Mouse (Mus musculus): ENCODE measurements around the gene Podxl2. TPM values are rescaled to one million over a fixed set of nuclear protein-coding genes. Genes with fewer than 3 reads are reported as not detected.
A peak's percentile ranks its signal among the peaks of the same experiment; 100 is the strongest.

The Podxl2 gene
- polyA plus RNA-seq, 1 experiment: 538 TPM

DNA sequence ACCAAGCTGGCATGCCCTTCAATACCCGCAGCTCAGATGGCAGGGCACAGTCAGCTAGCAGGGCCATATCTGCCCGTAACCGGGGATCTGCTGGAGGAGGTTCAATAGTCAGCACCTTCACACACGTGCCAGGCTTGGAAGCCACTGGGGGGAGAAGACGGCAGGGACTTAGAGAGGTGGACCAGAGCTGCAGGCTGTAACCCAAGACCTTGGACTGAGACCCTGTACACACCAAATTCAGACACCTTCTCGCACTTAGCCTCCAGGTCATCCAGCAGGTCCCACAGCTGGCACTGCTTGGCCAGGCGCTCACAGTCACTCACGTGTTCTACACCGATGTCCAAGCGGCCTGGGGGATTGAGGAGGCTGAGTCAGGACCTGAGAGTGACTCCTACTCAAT is 36.2 kb downstream of the Podxl2 start:
- H3K27me3 ChIP-seq (ENCODE audit: control insufficient read depth, insufficient read depth, low read length): no peaks in the 10 kb centered on the region
- peaks cover 60% of the 10 kb centered on the region for H3K4me1 ChIP-seq (ENCODE audit: control insufficient read depth, insufficient read depth, low read length)
- no peak overlapping the region for H3K4me3 ChIP-seq (replicated peaks; ENCODE audit: insufficient read depth, low read depth, low read length)
- TF ChIP-seq POLR2A (IDR thresholded peaks at IDR 0.05; ENCODE audit: borderline replicate concordance, insufficient read depth, low read length) (no peak), CTCF (IDR thresholded peaks at IDR 0.05; ENCODE audit: borderline replicate concordance, insufficient read depth, low read depth, low read length) (no peak)
- no peak for DNase-seq
- 0 out of 2 replicates have a peak overlapping the region, but pooled peaks have one; percentile 6 for H3K27ac ChIP-seq (ENCODE audit: insufficient read depth, low read length)
- 66% methylated on average over 10 of the region's 10 CpGs for WGBS

- Histone ChIP-seq H3K4me1 (ENCODE audit: control insufficient read depth, insufficient read depth, low read length) (peaks cover 63% of the 10 kb centered on the region), H3K4me3 (replicated peaks; ENCODE audit: insufficient read depth, low read depth, low read length) (no peak overlapping the region), H3K27ac (ENCODE audit: insufficient read depth, low read length) (no peak overlapping the region), H3K27me3 (ENCODE audit: control insufficient read depth, insufficient read depth, low read length) (no peaks in the 10 kb centered on the region)
- TF ChIP-seq POLR2A (IDR thresholded peaks at IDR 0.05; ENCODE audit: borderline replicate concordance, insufficient read depth, low read length): no peak
- no peak for TF ChIP-seq CTCF (IDR thresholded peaks at IDR 0.05; ENCODE audit: borderline replicate concordance, insufficient read depth, low read depth, low read length)
- no peak for DNase-seq
- 77% methylated on average over 12 of the region's 12 CpGs for WGBS
Observed at GRCm38 (mm10) chr6:88837999-88838398, 36.8 kb downstream of the Podxl2 start.

GRCm38 (mm10) chr6:88836178-88836819 is 38.5 kb downstream of the Podxl2 start:
- Histone ChIP-seq H3K4me3 (replicated peaks; ENCODE audit: insufficient read depth, low read depth, low read length) (no peak overlapping the region), H3K27ac (ENCODE audit: insufficient read depth, low read length) (no peak overlapping the region), H3K27me3 (ENCODE audit: control insufficient read depth, insufficient read depth, low read length) (no peaks in the 10 kb centered on the region), H3K4me1 (ENCODE audit: control insufficient read depth, insufficient read depth, low read length) (peaks cover 64% of the 10 kb centered on the region)
- WGBS: 39% methylated on average over 28 of the region's 28 CpGs
- TF ChIP-seq CTCF (IDR thresholded peaks at IDR 0.05; ENCODE audit: borderline replicate concordance, insufficient read depth, low read depth, low read length) (no peak), POLR2A (IDR thresholded peaks at IDR 0.05; ENCODE audit: borderline replicate concordance, insufficient read depth, low read length) (no peak)
- DNase-seq: no peak

- Histone ChIP-seq H3K4me1 (ENCODE audit: control insufficient read depth, insufficient read depth, low read length) (peaks cover 61% of the 10 kb centered on the region), H3K27me3 (ENCODE audit: control insufficient read depth, insufficient read depth, low read length) (no peaks in the 10 kb centered on the region), H3K27ac (ENCODE audit: insufficient read depth, low read length) (no peak overlapping the region), H3K4me3 (replicated peaks; ENCODE audit: insufficient read depth, low read depth, low read length) (no peak overlapping the region)
- DNase-seq: no peak
- 25% methylated on average over 5 of the region's 5 CpGs for WGBS
- no peak for TF ChIP-seq CTCF (IDR thresholded peaks at IDR 0.05; ENCODE audit: borderline replicate concordance, insufficient read depth, low read depth, low read length)
- no peak for TF ChIP-seq POLR2A (IDR thresholded peaks at IDR 0.05; ENCODE audit: borderline replicate concordance, insufficient read depth, low read length)
Observed at GRCm38 (mm10) chr6:88835047-88835446, 39.8 kb downstream of the Podxl2 start.

DNA sequence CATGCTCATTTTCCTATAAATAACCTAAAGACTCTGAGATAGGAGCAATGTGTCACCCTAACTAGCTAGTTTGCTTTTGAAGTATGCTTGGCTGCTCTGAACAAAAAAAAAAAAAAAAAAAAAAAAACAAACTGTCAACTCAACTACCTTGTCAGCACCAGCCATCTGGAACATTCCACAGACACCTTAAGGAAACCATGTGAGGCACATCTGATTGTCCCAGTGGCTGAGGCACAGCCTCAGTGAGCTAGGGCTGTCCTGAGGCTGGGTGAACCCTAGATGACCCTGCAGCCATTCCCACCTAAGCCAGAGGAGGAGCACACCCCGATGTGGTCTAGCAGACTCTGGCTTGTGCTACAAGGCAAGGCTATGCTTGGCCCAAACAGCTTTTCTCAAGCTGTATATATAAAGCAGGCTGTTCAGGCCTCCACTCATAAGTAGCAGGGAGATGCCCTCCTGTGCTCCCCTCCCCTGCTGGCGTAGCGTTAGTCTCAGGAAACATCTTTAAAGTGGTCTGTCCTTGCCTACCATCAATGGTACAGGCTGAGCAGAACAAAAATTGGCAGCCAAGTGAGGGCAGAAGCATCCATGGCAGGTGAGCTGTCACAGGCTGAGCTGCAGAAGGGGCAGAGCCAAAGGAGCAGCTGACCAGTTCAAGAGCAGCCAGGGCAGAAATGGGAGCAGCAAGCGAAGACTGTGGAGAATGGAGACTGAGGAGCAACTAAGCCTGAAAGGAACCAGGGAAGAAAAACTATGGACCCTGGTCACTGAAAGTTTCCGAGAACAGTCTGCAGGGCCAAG is 41.3 kb downstream of the Podxl2 start:
- Histone ChIP-seq H3K27me3 (ENCODE audit: control insufficient read depth, insufficient read depth, low read length) (no peaks in the 10 kb centered on the region), H3K4me1 (ENCODE audit: control insufficient read depth, insufficient read depth, low read length) (peaks cover 46% of the 10 kb centered on the region), H3K4me3 (replicated peaks; ENCODE audit: insufficient read depth, low read depth, low read length) (no peak overlapping the region), H3K27ac (ENCODE audit: insufficient read depth, low read length) (no peak overlapping the region)
- no peak for DNase-seq
- TF ChIP-seq POLR2A (IDR thresholded peaks at IDR 0.05; ENCODE audit: borderline replicate concordance, insufficient read depth, low read length) (no peak), CTCF (IDR thresholded peaks at IDR 0.05; ENCODE audit: borderline replicate concordance, insufficient read depth, low read depth, low read length) (no peak)
- WGBS: 64% methylated on average over 5 of the region's 5 CpGs

GRCm38 (mm10) chr6:88832663-88833062 is 42.2 kb downstream of the Podxl2 start:
- TF ChIP-seq CTCF (IDR thresholded peaks at IDR 0.05; ENCODE audit: borderline replicate concordance, insufficient read depth, low read depth, low read length) (no peak), POLR2A (IDR thresholded peaks at IDR 0.05; ENCODE audit: borderline replicate concordance, insufficient read depth, low read length) (no peak)
- no peaks in the 10 kb centered on the region for H3K27me3 ChIP-seq (ENCODE audit: control insufficient read depth, insufficient read depth, low read length)
- no peak overlapping the region for H3K27ac ChIP-seq (ENCODE audit: insufficient read depth, low read length)
- DNase-seq: no peak
- H3K4me3 ChIP-seq (replicated peaks; ENCODE audit: insufficient read depth, low read depth, low read length): no peak overlapping the region
- peaks cover 48% of the 10 kb centered on the region for H3K4me1 ChIP-seq (ENCODE audit: control insufficient read depth, insufficient read depth, low read length)
- WGBS: 73% methylated on average over 5 of the region's 5 CpGs

- peak; percentile 78 to 79 for DNase-seq
- WGBS: 26% methylated on average over 8 of the region's 8 CpGs
- Histone ChIP-seq H3K27me3 (ENCODE audit: control insufficient read depth, insufficient read depth, low read length) (no peaks in the 10 kb centered on the region), H3K4me1 (ENCODE audit: control insufficient read depth, insufficient read depth, low read length) (peaks cover 57% of the 10 kb centered on the region), H3K4me3 (replicated peaks; ENCODE audit: insufficient read depth, low read depth, low read length) (no peak overlapping the region), H3K27ac (ENCODE audit: insufficient read depth, low read length) (no peak overlapping the region)
- peak; percentile 93 for TF ChIP-seq CTCF (IDR thresholded peaks at IDR 0.05; ENCODE audit: borderline replicate concordance, insufficient read depth, low read depth, low read length)
- TF ChIP-seq POLR2A (IDR thresholded peaks at IDR 0.05; ENCODE audit: borderline replicate concordance, insufficient read depth, low read length): no peak
Observed at GRCm38 (mm10) chr6:88831456-88831855, 43.4 kb downstream of the Podxl2 start.

Data from cerebellum, adult 2 months (tissue).